Mouse (Mus musculus): ENCODE data around the gene Hspb3.

The Hspb3 gene

GRCm38 (mm10) chr13:113663151-113663779 is at the start of gene Hspb3:
Gene Hspb3 (minus strand): TSS chr13:113663676.
- DNase-seq (ENCODE audit: low read depth, low spot score) = peak; percentile 86

GRCm38 (mm10) chr13:113713186-113713585 is 49.7 kb upstream of the Hspb3 start:
- DNase-seq (ENCODE audit: low read depth, low spot score) = no peak

DNA sequence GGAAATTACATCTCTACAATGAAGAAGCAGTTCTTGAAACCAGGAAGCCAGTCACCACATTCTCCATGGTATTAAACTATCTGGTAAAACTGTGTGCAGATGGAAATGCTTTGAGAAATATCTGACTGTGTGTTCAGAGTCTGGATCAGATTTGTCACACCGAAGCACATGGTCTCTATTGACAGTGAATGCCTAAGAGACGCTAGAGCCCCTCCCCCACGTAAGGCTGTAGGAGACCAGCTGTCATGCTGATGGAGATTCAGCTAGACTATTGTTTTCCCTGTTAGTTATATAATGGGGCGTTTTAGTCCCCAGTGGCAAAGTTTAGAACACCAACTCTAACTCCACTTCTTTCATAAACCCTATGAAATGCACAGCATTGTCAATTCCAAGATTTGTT is 42.7 kb upstream of the Hspb3 start:
- no peak for DNase-seq (ENCODE audit: low read depth, low spot score)

DNA sequence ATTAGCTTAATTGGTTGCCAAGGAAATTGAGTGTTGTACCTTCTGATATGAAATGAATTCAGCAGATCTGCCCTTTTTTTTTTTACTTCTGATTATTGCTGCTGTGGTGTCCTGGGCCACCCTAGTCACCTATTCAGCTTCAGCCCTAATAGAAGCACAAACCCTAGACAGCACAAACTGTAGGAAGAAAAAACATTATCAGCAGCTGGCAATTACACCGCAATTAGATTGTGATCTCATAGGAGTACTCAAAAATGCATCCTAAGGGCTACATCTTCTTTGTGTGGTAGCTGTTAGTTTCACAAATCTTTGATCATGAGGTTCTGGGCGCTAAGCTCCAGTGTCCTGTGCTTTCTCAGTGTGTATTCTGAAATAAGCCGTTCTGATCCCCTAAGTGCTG is 37.7 kb upstream of the Hspb3 start:
- no peak for DNase-seq (ENCODE audit: low read depth, low spot score)

DNA sequence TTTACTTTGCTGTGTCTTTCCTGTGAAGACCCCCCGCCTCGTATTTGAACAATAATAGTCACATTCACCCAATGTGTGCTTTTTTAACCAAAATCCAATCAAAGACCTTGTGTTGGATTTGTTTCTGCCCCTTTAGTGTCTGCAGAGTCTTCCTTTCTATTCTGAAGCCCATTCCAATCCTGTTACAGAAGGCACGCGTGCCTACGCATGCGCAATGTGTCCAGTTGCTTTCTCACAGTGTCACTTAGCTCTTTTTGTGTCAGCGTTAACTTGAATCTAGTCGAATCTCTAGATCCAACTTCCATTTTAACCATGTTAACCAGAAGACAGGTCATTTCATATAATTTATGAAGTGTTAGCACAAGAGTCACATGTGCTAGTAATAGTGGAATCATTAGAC is 36.5 kb upstream of the Hspb3 start:
- DNase-seq (ENCODE audit: low read depth, low spot score) = no peak

DNA sequence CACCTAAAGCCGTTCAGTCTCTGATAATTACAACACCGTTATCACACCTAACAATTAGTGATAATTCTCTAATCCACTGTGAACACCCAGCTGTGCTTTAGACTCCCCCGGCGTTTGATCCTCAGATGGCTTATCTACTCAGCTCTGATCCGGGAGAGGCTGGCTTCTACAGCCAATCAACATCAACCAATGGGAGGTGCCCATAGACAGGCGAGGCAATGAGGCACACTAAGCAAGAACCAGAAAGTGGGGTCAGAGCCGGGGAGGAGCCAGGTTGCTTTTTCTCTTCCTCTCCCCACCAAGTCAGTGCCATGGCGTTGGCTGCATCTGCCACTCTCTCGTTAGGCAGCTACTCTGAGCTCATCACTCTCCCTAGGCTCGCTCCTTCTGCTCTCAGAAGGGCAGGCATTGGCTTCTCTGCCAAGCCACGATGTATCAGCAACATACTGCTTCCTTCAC is 36.0 kb upstream of the Hspb3 start:
- DNase-seq (ENCODE audit: low read depth, low spot score) = no peak

- DNase-seq (ENCODE audit: low read depth, low spot score) = no peak
Observed at GRCm38 (mm10) chr13:113696838-113697321, 33.4 kb upstream of the Hspb3 start.

DNA sequence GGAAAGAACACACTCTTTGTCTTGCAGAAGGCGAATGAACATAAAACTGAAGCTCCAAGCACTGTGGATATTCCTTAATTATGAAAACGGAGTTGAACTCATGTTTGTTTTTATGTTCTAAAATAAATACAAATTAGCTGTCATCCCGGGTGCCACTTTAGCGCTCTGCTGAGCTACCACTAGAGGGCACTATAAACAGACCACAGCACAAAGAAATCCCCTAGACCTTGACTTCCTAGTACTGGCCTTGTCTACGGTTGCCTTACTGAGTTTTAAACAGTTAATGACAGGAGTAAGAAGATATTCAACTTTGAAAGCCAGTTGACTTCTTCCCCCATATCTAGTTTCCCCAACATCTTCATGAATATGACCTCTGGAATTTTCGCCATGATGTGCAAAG is 29.9 kb upstream of the Hspb3 start:
- peak; percentile 26 for DNase-seq (ENCODE audit: low read depth, low spot score)

DNA sequence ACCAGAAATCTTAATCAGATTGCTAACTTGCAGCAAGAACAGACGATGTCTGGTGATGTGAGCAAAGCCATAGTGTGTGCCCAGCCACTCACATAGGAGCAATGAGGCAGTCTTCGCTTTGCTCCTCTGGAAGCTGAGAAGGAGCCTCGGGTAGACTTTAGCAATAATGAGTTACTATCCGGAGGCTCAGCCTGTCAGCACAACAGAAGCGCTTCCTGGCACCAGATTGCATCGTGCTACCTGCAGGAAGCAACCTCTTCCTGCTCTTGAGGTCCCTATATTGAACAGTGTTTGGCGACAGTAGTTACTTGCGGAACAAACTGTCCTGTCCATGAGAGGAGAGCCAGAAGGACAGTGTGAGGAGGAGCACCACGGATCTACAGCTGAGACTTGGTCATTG is 28.2 kb upstream of the Hspb3 start:
- no peak for DNase-seq (ENCODE audit: low read depth, low spot score)

- no peak for DNase-seq (ENCODE audit: low read depth, low spot score)
Observed at GRCm38 (mm10) chr13:113689883-113690282, 26.4 kb upstream of the Hspb3 start.

DNA sequence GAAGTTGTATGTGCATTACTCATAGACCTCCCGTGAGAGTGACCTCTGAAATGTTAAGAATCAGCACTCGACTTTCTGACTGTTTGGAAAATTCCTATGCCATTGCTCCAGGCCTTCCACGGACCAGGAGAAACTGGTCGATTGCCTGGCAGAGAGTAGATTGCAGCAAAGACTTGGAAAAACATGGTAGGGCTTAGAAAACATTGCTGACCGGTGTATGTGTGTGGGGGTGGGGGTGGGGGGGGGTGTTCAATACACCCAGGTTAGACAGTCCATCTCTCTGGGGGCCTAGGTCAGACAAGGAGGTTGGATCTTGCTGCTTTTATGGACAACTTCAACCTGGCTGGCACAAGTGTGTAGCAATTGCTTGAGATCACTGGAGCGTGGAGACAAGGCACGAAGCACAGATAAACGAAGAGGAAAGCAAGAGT is 23.2 kb upstream of the Hspb3 start:
- no peak for DNase-seq (ENCODE audit: low read depth, low spot score)

DNA sequence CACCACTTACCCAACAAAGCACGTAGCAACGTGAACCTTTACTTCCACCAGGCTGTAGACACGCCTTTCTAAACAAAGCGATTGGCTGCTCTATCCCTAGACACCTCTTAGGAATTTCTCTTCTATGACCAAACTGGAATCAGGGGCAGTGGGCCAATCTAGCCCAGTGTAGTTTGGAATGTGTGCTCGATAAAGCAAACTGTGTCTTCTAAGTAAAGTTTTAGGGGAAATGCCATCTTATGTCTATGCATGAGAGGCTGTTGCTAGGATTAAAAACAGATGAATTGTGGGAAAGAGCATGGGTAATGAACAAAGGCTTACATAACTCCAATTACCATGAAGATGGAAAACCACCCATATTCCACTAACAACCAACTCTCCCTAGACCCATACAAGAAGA is 19.3 kb upstream of the Hspb3 start:
- no peak for DNase-seq (ENCODE audit: low read depth, low spot score)

- no peak for DNase-seq (ENCODE audit: low read depth, low spot score)
Observed at GRCm38 (mm10) chr13:113680646-113681045, 17.2 kb upstream of the Hspb3 start.

- peak; percentile 66 for DNase-seq (ENCODE audit: low read depth, low spot score)
Observed at GRCm38 (mm10) chr13:113669459-113670077, 6.1 kb upstream of the Hspb3 start.

DNA sequence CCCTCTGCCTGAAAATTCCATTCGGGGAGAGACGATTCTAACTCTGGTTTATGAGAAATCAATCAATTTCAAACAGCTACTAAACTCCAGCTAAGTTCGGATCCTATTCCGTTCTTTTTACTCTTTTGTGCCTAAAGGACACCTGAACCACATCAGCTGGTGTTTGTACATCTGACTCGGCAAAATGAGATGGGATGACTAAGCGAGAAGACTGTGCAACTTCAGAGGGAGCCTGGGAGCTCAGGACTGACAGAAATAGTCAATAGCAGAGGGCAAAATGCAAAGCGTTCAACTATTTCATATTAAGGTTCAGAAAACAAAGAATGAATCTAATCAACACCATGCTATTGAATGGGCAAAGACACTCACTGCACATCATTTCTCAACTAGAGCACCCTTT is 407 bp upstream of the Hspb3 start:
- no peak for DNase-seq (ENCODE audit: low read depth, low spot score)

DNA sequence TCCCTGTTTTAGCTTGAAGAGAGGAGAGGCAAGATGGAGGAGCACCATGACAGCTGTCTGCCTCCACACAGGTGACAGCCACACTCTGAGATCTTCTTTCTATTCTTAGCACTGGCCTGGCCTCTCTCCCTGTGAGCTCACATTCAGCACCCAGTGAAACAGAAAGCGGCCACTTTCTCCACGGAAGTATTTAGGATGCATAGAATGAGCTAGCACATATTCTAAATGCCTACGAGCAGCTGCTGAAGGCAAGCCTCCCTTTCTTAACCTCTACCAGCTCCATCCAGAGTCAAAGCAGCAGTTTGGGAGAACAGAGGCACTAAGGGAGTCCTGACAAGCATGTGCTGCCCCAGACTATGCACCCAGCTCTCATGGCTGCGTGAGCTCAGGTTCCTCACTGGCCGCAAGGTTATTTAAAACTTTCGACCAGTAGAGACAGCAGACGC is 1.6 kb downstream of the Hspb3 start:
- DNase-seq (ENCODE audit: low read depth, low spot score) = peak; percentile 87

GRCm38 (mm10) chr13:113660576-113661310 is 2.7 kb downstream of the Hspb3 start:
- DNase-seq (ENCODE audit: low read depth, low spot score) = peak; percentile 77

DNA sequence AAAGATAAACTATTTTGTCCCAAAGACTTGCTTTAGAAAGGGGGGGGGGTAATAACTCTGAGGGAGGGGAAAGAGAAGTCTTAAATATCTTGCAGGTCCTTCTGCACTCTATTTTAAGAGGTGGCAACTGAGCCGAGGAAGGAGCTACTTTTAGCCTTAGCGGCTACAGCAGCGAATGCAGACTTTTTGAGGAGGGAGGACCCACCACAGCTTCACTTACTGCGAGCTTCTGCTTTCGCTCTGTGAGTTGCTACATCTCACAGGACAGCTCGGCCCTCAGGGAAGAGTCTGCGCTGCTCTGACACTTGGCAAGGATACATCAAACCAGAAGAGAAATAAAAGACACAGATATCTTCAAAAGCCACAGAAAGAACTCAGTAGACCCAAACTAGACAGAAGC is 6.3 kb downstream of the Hspb3 start:
- DNase-seq (ENCODE audit: low read depth, low spot score) = peak; percentile 57

DNA sequence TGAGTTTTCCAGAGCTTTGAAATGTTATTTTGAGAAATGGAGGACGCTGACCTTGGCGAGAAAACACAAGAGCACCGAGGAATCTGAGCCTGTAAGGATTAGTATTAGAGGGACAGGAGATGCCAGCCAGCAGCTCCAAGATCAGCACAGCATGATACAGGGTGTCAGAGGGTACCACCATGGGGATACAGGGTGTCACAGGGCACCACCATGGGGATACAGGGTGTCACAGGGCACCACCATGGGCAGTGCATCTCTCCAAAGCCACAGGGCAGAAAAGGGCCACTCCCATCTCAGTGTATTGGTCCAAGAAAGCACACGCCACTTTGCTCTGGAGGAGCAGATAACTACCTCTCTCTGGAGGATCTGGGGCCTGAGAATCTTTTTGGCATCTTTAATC is 6.8 kb downstream of the Hspb3 start:
- DNase-seq (ENCODE audit: low read depth, low spot score) = peak; percentile 61

DNA sequence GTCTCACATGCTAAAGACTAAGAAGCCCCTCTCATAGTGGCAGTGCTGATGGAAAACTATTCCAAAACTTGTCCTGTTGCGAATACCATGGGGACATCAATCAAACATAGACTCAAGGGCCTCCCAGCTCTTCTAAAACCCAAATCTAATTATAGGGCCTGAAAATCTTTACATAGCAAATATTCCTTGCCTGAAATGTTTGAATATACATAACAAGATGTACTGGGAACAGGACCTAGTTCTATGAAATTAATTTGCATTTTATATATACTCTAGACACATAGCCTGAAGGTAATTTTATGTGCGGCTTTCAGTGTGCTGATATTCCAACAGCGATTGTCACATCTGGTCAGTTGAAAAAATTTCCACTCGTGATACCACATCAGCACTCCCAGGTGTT is 8.0 kb downstream of the Hspb3 start:
- no peak for DNase-seq (ENCODE audit: low read depth, low spot score)

DNA sequence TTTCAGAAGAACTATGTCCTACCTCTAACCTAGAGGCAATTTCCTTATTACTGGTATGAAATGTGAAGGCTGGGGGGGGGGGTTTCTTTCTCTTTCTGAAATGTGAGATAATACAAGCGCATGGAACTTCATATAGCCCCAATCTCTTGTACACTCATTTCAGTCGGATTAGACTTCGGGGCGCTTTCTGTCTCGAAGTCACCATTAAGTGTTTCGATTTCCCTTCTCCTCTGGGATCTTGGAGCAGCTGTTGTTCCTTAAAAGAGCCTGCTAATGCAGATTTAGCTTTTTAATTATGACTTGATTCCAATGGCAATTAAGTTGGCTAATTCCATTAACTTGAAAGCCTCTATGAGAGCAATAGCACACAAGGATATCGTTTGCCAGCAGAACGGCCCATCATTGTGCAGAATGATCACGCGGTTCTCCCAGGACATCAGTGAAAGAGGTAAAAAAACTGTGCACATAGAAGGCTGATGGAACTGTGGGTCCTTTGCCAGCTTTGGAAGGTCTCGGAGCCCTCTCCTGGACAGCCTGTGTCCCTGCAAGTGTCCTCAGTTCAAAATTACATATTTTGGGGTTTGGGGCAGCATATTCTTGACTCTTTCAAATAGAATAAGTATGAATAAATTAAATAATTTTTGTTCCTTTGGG is 22.4 kb downstream of the Hspb3 start:
- peak; percentile 28 for DNase-seq (ENCODE audit: low read depth, low spot score)

GRCm38 (mm10) chr13:113638914-113639313 is 24.6 kb downstream of the Hspb3 start:
- peak; percentile 15 for DNase-seq (ENCODE audit: low read depth, low spot score)
